Mouse (Mus musculus) erythroblast, embryonic 14.5 days (primary cell): ENCODE measurements around the gene Tsr1.

Experiments
- GATA1 ChIP-seq: IDR thresholded peaks from 2 replicates; pipeline ENCODE4 v1.6.1; 2012; ENCODE audit warnings: low read length, inconsistent platforms, mixed read lengths
- TAL1 ChIP-seq: IDR thresholded peaks from 3 replicates; pipeline ENCODE4 v1.6.1; 2012; ENCODE audit warnings: low read length, inconsistent platforms, mixed read lengths

GRCm38 (mm10) chr11:74909978-74910377 is 12.1 kb downstream of the Tsr1 start:
- TF ChIP-seq GATA1 (no peak), TAL1 (no peak)
